Mouse (Mus musculus) spleen, postnatal 10 days (tissue): Measurements from ENCODE around the gene Cntd1.

Experiments used
- DNase-seq, 2 experiments: peaks; one replicate each; pipeline ENCODE4 v3.0.0; 2021 to 2022; ENCODE audit warnings: low spot score in 2 of 2

Cntd1 gene

DNA sequence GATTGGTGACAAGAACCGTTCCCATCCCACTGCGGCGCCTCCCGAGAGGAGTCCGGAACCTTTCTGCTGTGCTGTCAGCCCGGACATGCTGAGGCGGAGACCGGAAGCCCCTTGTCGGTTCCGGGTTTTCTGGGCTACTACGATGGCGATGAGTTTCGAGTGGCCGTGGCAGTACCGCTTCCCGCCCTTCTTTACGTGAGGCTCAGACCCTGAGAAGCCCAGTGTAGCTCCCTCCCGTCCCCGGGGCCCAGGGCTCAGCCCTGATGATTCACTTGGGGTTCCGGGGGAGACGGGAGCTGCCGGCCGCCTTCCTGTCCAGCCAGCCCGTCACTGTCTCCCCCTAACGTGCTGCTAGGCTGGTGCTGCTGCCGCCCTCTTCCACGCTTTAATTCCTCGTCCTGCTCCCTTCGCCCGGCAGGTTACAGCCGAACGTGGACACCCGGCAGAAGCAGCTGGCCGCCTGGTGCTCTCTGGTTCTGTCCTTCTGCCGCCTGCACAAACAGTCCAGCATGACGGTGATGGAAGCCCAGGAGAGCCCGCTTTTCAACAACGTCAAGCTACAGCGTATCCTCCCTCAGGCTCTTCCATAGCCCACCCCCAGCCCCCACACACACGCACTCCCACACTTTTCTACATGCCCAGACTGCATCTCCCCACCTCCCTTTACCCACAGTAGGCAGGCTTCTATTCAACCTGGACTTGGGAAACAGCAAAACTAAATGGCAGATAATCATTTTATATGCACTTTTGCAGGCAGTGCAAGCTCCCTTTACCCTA is 25.0 kb upstream of the Cntd1 start, which contains the start of gene Vps25:
TSS of gene Vps25 (plus strand) at position 95 of the 777 bp plus-strand sequence.
- peak; percentile 86 to 89 for DNase-seq

DNA sequence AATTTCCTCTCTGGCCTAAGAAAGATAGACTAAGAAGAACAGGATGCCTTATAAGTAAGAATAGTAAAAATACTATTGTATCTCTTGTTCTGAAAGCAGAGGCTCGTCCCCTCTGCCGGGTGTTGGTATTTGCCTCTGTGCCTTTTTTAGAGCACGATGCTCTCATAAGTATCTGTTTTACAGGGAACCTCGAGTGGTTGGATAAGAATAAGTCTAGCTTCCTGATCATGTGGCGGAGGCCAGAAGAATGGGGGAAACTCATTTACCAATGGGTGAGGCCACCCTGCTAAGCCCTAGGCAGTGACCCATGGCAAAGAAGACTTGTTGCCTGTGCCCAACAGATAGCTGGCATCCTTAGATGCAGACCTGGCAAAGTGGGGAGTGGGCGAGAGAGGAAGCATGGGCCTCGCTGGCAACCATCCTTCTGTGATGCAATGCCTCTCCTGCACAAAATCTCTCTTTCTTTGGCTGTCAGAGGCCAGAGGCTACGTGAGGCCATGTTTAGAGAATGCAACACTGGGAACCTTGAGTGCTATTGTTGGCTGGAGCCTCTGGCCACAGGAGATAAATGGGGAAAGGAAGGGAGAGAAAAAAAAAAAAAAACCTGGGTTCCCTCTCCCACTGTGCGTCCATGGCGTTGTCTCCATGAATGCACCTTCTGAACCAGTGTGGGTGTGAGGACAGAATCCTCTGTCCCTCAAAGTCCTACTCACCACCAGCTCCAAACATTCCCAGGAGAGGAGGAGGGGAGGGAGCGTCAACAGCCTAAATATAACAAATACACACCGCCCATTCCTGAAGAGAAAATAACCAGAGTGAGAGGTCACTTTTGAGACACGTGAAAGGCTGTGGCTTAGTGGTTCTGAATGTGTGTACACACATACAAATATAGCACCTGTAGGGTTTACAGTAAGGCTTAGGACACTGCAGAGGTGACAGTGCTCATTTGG is 22.7 kb upstream of the Cntd1 start:
- DNase-seq, result no peak

DNA sequence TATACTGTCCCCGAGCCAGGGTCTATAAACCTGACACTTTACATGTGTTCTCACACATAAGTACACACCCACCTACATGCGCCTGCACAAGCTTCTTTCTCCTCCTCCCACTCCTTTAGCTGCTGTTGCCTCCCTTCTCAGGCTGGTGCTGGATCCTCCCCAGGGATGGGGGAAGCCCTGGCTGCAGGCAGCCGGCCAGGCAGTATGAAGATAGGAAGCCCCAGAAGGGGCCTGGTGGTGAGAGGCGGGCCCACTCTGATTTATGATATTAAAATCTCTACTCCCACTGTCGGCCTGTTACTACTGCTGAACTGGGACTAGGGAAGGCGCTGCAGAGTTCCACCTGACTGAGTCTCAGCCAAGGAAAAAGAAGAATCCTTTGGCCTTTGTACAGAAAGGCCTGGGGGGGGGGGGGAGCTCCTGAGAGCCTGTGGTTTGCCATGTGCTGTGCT is 19.5 kb upstream of the Cntd1 start:
- peak; percentile 37 to 38 for DNase-seq

DNA sequence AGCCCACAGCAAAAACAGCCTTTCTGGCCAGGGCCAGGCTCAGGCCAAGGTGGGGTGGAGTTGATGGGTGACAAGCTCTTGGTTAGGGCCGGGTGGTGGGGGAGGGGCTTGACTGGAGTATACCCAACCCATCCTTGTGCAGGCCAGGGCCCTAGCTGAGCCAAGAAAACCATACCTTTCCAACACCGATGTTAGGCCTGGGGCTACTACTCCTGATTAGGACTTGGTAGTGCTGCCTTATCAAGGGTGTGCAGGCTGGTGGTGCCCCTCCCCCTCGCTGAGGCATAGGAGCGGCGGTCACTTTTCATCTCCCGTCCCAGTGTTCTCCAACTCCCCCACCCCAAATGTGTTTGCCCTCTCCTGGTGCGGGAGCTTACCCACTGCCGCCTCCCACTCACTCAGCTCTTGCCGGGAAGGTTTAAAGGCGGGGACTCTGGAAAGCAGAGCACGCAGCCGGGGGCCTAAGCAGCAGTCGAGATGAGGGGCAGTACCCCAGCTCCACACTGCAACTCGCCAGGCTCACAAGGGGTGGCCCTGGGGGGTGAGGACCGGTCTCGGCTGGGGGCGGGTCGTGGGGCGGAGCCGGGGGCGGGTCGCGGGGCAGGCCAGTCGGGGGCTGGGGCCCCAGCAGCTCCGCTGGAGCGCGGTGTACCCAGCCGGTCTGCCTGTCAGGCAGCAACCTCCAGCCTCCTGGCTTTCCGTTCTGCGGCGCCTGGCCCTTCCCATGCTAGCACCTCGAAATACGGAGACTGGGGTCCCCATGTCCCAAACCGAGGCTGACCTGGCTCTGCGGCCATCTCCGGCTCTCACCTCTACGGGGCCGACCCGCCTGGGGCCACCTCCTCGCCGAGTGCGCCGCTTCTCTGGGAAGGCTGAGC is 18.6 kb upstream of the Cntd1 start, which contains the start of gene Wnk4:
TSS of gene Wnk4 (plus strand) at position 620 of the 878 bp plus-strand sequence.
- peak; percentile 67 to 83 for DNase-seq

DNA sequence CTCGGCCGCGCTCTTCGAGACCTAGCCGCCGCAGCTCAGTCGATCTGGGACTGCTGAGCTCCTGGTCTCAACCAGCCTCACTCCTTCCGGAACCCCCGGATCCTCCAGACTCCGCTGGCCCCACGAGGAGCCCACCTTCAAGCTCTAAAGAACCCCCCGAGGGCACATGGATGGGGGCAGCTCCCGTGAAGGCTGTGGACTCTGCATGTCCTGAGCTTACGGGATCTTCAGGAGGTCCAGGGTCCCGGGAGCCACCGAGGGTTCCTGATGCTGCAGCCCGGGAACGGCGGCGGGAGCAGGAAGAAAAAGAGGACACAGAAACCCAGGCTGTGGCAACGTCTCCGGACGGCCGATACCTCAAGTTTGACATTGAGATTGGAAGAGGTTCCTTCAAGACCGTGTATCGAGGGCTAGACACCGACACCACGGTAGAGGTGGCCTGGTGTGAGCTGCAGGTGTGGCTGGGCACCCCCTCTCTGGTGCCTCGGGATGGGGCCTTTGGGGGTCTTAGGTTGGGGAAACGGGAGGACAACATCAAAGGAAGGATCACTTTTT is 17.9 kb upstream of the Cntd1 start:
- DNase-seq, result peak; percentile 48 to 78

DNA sequence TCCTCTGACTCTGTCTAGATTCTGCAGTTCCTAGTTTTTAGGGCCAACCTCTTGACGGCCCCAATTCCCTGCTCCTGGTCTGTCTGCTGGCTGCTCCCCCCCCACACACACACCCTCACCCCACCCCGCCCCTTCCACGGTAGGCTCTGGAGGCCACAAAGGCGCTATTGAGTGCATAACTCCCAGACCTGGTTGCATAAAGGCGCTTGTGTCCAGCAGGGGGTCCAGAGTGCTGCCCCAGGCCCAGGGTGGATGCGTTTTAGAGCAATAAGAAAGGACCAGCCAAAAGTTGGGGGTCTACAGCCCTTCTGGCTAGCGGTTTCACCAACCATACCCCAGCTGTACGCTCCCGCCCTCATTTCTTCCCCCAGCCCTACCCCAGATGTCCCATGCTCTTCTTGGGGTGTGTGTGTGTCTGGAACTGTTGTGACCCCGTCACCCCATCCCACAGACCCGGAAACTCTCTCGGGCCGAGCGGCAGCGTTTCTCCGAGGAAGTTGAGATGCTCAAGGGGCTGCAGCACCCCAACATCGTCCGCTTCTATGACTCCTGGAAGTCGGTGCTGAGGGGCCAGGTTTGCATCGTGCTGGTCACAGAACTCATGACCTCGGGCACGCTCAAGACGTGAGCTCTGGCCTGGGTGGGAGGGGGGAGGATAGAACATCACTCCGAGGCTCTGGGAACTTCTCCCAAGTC is 16.4 kb upstream of the Cntd1 start:
- no peak for DNase-seq

DNA sequence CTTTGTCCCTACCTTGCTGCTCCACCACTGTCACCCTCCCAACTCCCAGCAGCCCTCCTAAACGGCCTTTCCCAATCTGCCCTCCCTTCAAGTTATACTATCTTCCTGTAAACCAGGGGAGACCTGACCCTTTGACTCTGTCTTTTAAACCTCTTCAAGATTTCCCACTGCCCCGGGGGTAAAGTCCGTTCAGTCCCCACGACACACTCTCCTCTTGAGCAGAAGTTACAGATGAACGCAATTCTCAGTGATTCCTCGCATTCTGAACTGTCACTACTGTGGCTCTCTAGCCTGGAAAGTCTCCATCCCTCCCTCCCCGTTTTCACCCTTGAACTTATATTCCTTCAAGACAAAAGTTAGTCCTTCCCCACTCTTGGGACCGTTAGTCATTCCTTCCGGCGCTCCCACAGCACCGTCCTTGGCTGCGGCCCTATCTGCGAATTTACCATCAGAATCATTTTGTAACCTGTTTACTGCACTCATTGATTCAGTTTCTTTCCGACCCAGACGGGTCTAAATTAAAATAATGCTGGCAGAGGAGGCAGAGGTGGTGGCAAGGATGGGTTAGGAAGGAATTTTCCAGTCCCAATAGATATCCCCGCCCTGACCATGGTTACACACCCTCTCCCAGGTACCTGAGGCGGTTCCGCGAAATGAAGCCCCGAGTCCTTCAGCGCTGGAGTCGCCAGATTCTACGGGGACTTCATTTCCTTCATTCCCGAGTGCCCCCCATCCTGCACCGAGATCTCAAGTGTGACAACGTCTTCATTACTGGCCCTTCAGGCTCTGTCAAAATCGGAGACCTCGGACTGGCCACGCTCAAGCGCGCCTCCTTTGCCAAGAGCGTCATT is 15.4 kb upstream of the Cntd1 start:
- DNase-seq, result no peak

DNA sequence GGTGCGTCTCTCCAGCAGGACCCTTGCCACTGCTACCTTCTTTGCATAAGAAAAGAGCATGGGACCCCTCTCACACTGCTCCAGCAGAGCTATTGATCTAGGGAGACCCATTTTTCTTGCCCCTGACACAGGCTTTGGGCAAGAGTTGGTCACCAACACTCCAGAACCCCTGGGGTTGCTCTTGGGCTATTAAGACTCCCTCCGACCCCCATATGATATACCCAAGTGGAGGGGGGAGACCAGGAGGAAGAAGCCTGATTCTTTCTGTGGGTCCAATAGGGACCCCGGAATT is 14.9 kb upstream of the Cntd1 start:
- no peak for DNase-seq

DNA sequence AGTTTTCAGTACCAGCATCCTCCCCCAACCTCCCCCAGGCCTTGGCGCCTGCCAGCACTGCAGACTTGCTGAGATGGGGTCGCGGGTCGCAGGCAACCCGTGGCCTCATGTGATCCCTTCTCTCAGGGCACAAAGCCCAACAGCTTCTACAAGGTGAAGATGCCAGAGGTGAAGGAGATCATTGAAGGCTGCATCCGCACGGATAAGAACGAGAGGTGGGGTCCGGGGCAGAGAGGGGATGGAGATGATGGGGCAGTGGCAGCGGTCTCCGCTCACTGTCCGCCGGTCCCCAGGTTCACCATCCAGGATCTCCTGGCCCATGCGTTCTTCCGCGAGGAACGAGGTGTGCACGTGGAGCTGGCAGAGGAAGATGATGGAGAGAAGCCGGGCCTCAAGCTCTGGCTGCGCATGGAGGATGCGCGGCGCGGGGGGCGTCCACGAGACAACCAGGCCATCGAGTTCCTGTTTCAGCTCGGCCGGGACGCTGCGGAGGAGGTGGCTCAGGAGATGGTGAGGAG is 13.8 kb upstream of the Cntd1 start:
- peak in 1 of 2 experiments; percentile 30 for DNase-seq

DNA sequence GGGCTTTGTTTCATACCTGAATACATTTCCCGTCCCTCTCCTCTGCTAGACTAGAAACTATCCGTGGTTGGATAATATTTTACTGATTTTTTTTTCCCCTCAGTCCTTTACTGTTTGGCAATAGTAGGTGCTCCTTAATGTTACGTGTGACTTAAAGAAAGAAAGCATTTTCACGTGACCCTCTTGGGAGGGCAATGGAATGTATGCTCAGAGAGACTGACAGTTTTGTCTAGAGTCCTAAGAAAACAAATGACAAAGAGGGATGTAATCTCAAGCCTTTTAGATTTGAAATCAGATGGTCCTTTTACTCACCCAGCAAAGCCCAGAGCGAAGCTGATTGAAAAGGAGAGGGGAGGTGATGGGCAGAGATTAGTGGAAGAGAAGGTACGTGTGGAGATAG is 12.9 kb upstream of the Cntd1 start:
- no peak for DNase-seq

DNA sequence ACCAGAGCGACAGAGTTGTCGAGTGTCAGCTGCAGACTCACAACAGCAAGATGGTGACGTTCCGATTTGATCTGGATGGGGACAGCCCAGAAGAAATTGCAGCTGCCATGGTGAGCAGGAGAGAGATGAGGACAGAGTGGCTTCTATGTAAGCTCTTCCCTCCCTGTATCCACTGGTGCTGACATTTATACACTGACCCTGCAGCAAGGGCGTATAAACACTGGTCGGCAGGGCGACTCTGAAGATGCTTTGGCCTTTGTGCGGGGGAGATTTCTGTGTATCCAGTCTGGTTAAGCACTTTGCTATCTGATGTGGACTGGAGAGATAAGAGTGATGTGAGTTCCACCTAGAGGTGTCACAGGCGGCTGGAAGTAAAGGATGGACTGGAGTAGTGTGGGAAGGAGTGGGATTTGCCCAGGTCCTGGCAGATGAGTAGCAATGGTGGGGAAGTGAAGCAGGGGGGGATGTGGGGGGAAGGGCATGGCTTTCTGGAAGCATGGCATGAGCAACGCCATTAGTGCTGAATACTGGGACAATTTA is 9.2 kb upstream of the Cntd1 start:
- DNase-seq, result no peak

DNA sequence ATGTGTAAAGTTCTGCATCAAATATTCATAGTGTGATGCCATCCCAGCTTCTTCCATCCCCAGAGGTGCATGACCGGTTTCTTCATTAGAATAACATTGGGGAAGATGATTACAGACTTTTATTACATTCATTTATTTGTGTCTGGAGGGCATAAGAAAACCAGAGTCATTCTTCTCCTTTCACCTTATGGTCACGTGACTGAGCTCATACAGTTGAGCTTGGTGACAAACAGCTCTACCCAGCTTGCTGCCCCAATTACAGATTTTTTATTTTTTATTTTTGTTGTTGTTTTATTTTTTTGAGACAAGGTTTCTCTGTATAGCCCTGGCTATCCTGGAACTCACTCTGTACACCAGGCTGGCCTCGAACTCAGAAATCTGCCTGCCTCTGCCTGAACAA is 6.4 kb upstream of the Cntd1 start:
- no peak for DNase-seq

DNA sequence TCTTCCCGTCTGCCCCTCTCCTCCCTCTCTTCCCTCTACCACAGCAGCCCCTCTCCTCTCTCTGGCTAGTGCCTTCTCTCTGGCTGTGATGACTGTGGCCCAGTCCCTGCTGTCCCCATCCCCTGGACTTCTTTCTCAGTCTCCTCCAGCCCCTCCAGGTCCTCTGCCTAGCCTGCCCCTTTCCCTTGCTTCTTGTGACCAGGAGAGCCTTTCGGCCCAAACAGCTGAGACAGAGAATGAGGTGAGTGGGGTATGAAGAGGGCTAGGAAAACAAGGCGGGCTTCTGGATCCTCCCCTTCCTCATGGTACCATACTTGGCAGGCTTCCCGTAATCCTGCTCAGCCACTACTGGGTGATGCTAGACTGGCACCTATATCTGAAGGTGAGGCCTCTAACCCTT is 3.5 kb upstream of the Cntd1 start:
- no peak for DNase-seq

DNA sequence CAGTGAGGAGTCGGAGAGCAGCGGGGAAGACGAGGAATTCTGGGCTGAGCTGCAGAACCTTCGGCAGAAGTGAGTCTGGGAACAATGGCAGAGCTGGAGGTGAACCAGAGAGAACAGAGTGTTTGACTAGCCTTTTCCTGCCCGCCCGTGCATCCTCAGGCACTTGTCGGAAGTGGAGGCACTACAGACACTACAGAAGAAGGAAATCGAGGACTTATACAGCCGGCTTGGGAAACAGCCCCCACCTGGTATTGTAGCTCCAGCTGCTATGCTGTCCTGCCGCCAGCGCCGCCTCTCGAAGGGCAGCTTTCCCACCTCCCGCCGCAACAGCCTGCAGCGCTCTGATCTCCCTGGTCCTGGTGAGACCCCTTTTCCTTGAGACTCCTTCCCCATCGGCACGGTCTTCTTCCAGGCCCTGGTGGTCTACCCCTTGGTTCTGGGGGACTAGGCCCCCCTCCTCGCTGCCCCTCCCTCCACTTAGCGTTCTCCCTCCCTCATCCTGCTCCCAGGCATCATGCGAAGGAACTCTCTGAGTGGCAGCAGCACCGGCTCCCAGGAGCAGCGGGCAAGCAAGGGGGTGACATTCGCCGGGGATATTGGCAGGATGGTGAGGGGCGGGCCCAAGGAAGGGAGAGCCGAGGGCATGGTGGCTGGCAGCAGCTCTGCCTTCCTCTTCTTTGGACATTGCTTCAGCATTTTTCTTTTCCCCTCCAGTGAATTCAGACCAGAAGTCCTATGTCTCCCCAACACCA is 2.3 kb upstream of the Cntd1 start:
- DNase-seq, result no peak

DNA sequence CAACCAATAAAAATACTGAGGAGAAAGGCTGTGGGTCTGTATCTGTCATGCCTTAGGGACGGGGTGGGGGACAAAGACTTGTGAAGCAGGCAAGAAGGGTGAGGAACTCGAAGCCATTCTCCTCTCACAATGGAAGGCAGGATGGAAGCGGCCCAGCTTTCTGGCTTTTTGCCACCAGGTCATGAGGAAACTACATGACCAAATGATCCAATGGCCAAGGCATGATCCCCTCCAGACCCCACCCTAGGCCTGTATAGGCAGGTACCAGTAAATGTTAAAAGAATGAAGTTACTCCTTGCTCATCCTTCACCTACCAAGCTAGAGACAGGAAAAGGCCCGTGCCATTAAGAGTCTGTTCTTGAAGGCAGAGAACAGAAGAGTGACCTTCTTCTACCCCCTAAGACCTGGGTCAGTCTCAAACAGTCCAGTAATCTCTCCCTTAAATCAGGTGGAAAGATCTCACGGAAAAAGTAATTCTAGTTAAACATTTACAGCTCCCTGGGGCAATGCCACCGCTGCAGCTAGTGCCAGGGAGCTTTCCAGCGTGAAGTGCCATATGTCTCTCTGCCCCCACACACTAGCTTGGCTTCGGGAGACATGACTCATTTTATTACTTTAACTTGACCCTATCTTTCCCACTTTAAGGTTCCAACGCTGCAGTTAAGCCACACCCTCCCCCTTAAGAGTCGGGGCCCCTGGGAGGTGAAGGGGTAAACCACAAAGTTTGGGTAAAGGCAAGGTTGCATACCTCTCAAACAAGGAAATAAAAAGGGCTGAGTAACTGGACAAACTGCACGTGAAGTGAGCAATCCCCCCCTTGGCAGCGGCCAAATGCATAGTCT is 1.2 kb upstream of the Cntd1 start:
- DNase-seq, result peak in 1 of 2 experiments; percentile 24

DNA sequence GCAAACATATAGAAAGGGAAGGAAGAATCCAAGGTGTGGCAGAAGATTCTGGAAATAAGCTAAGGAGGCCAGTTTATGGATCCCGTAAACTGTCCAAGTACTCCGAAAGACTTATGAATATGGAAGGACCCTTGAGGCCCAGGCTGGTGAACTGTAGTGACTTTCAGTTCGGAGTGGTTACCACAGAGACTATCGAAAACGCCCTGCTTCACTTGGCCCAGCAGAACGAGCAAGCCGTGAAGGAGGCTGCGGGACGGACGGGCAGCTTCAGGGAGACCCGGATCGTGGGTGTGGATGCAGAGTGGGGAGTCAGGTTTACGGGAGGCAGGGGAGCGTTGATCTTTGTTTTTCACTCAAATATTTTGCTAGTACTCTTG is 369 bp downstream of the Cntd1 start:
- DNase-seq, result peak in 1 of 2 experiments; percentile 28

DNA sequence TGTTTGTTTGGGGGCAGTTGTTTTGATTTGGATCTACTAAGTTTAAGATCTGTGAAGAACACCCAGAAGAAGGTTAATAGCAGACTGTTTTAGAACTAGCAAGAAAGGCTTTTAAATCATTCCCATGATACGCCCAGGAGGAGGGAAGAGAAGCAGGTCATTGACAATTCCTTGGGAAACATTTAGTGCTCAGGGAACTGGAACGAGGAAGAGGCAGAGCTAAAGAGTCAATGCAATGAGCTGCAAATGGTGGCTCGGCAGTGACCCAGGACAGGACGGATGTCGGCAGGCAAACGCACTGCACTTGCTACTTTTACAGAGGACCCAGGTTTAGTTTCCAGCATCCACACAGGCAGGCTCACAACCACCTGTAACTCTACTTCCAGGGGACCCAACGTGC is 2.0 kb downstream of the Cntd1 start:
- no peak for DNase-seq

DNA sequence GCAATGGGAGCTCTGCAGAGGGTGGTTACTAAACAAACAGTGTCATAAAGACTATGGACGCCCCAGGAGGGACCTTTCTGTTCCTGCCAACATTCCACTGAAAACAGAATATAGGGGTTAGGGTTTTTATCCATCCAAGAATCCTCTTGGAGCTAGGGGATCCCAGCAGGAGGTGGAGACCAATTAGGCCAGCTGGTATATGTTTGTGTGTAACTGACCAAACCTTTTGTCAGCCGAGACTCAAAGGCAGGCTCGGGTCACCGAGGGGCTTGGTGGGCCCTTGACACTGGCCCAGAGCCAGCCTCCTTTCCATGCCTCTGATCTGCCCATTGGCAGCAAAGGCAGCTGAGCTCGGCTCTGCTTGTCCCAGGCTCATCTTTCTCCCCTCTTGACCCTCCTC is 4.1 kb downstream of the Cntd1 start:
- DNase-seq, result no peak
